Mouse (Mus musculus) ES-E14 (cell line): ENCODE measurements around the gene Olfr1417.

Experiments used
- CHD2 ChIP-seq: IDR thresholded peaks from 2 replicates; pipeline ENCODE4 v1.6.1; 2014; ENCODE audit warnings: mild to moderate bottlenecking, low read depth, low read length, inconsistent platforms
- HCFC1 ChIP-seq: IDR thresholded peaks from 2 replicates; pipeline ENCODE4 v1.6.1; 2012; ENCODE audit warnings: low read length, inconsistent platforms, borderline replicate concordance; ENCODE audit not compliant: insufficient read depth
- MAFK ChIP-seq: IDR thresholded peaks from 2 replicates; pipeline ENCODE4 v1.6.1; 2014; ENCODE audit warnings: mild to moderate bottlenecking, low read depth, low read length, inconsistent platforms; ENCODE audit not compliant: insufficient read depth
- ZC3H11A ChIP-seq: IDR thresholded peaks from 2 replicates; pipeline ENCODE4 v1.6.1; 2012; ENCODE audit warnings: low read depth, mild to moderate bottlenecking, inconsistent platforms, low read length, borderline replicate concordance

- TF ChIP-seq HCFC1 (no peak), ZC3H11A (no peak), CHD2 (no peak), MAFK (no peak)
Measured at GRCm38 (mm10) chr19:11793741-11794359, 45.2 kb downstream of the Olfr1417 start.
